Mouse (Mus musculus) neural tube, embryonic 13.5 days (tissue): ENCODE measurements at regions not wholly inside any gene's neighbourhood (a gene's known extent, or its start where the extent isn't known, plus 50 kb on each side); places are given as distances from the start of the nearest gene placed in this dataset.

Experiments
- ATAC-seq: fragments of 200-750 bp; cut with Nextera tagmentation; 2 replicates; pipeline ENCODE4 v1.8.0; 2017; ENCODE audit warnings: low read depth, mild to moderate bottlenecking, moderate TSS enrichment, moderate library complexity
- H3K27ac ChIP-seq: fragments of 300-500 bp; sonication (generic); replicated peaks from 2 replicates; pipeline ENCODE4 v1.5.1; 2015; ENCODE audit warnings: moderate library complexity, mild to moderate bottlenecking, inconsistent platforms
- H3K27me3 ChIP-seq: fragments of 300-500 bp; sonication (generic); 2 replicates; pipeline ENCODE4 v1.6.1; 2015; ENCODE audit warnings: mild to moderate bottlenecking, inconsistent platforms
- H3K36me3 ChIP-seq: fragments of 300-500 bp; sonication (generic); 2 replicates; pipeline ENCODE4 v1.6.1; 2015; ENCODE audit warnings: mild to moderate bottlenecking, inconsistent platforms
- H3K4me1 ChIP-seq: fragments of 300-500 bp; sonication (generic); replicated peaks from 2 replicates; pipeline ENCODE4 v1.6.1; 2015; ENCODE audit warnings: inconsistent platforms
- H3K4me2 ChIP-seq: fragments of 300-500 bp; sonication (generic); 2 replicates; pipeline ENCODE4 v1.6.1; 2015; ENCODE audit warnings: inconsistent platforms, mild to moderate bottlenecking, moderate library complexity
- H3K4me3 ChIP-seq: fragments of 300-500 bp; sonication (generic); 2 replicates; pipeline ENCODE4 v1.5.1; 2015; ENCODE audit warnings: mild to moderate bottlenecking, inconsistent platforms
- H3K9ac ChIP-seq: fragments of 300-500 bp; sonication (generic); 2 replicates; pipeline ENCODE4 v1.6.1; 2015; ENCODE audit warnings: moderate library complexity, mild to moderate bottlenecking, inconsistent platforms
- H3K9me3 ChIP-seq: fragments of 300-500 bp; sonication (generic); 2 replicates; pipeline ENCODE4 v1.6.1; 2016; ENCODE audit warnings: inconsistent platforms
- WGBS: fragments of 180-500 bp; shearing (Covaris S2); methylation state at CpG from one replicate; pipeline ENCODE4 v1.1.7; 2015; 5-methylcytosine and 5-hydroxymethylcytosine counted together

- no peak overlapping the region for H3K9ac ChIP-seq
- ATAC-seq = no peak
- H3K27ac ChIP-seq = no peak overlapping the region
- H3K4me3 ChIP-seq = no peak overlapping the region
- H3K27me3 ChIP-seq = no peaks in the 10 kb centered on the region
- H3K4me1 ChIP-seq = no peaks in the 10 kb centered on the region
- no peak overlapping the region for H3K4me2 ChIP-seq
- WGBS = 91% methylated on average over 1 of the region's 1 CpGs
- no peaks in the 10 kb centered on the region for H3K9me3 ChIP-seq
- H3K36me3 ChIP-seq = no peaks in the 10 kb centered on the region
These were observed 1098.7 kb downstream of the Pcdh18 start for GRCm38 (mm10) chr3:48658386-48658785.

GRCm38 (mm10) chr3:48655084-48655483, 1102.0 kb downstream of the Pcdh18 start:
- no peaks in the 10 kb centered on the region for H3K27me3 ChIP-seq
- H3K9me3 ChIP-seq = no peaks in the 10 kb centered on the region
- ATAC-seq = no peak
- H3K27ac ChIP-seq = no peak overlapping the region
- no peak overlapping the region for H3K4me3 ChIP-seq
- no peak overlapping the region for H3K9ac ChIP-seq
- H3K36me3 ChIP-seq = no peaks in the 10 kb centered on the region
- 83% methylated on average over 4 of the region's 4 CpGs for WGBS
- no peak overlapping the region for H3K4me2 ChIP-seq
- no peaks in the 10 kb centered on the region for H3K4me1 ChIP-seq

GRCm38 (mm10) chr3:48631889-48632483, 1125.1 kb downstream of the Pcdh18 start:
- H3K36me3 ChIP-seq = no peaks in the 10 kb centered on the region
- no peak overlapping the region for H3K9ac ChIP-seq
- no peak overlapping the region for H3K4me3 ChIP-seq
- ATAC-seq = no peak
- WGBS = 34% methylated on average over 3 of the region's 3 CpGs
- no peaks in the 10 kb centered on the region for H3K27me3 ChIP-seq
- H3K9me3 ChIP-seq = no peaks in the 10 kb centered on the region
- H3K27ac ChIP-seq = no peak overlapping the region
- H3K4me1 ChIP-seq = no peaks in the 10 kb centered on the region
- no peak overlapping the region for H3K4me2 ChIP-seq

- ATAC-seq = no peak
- H3K9ac ChIP-seq = no peak overlapping the region
- WGBS = 96% methylated on average over 21 of the region's 21 CpGs
These were observed 1148.2 kb downstream of the Pcdh18 start for GRCm38 (mm10) chr3:48608933-48609332.

GRCm38 (mm10) chr3:48604840-48605239, 1152.3 kb downstream of the Pcdh18 start:
- ATAC-seq = no peak

More at GRCm38 (mm10) chr3:48608933-48609332, 1148.2 kb downstream of the Pcdh18 start:
- Histone ChIP-seq H3K9me3 (no peaks in the 10 kb centered on the region), H3K36me3 (no peaks in the 10 kb centered on the region), H3K4me2 (no peak overlapping the region), H3K27me3 (no peaks in the 10 kb centered on the region), H3K27ac (no peak overlapping the region), H3K4me1 (no peaks in the 10 kb centered on the region; the same call in 1 of the 2 replicates), H3K4me3 (no peak overlapping the region)

GRCm38 (mm10) chr3:48587341-48587740, 1169.8 kb downstream of the Pcdh18 start:
- ATAC-seq = no peak
- no peak overlapping the region for H3K4me3 ChIP-seq
- 88% methylated on average over 2 of the region's 2 CpGs for WGBS

More at GRCm38 (mm10) chr3:48604840-48605239, 1152.3 kb downstream of the Pcdh18 start:
- Histone ChIP-seq H3K27ac (no peak overlapping the region), H3K27me3 (no peaks in the 10 kb centered on the region), H3K36me3 (no peaks in the 10 kb centered on the region), H3K4me1 (no peaks in the 10 kb centered on the region; the same call in 1 of the 2 replicates), H3K4me2 (no peak overlapping the region), H3K9me3 (no peaks in the 10 kb centered on the region), H3K4me3 (no peak overlapping the region), H3K9ac (no peak overlapping the region)
- 62% methylated on average over 3 of the region's 3 CpGs for WGBS

GRCm38 (mm10) chr3:48586145-48586544, 1171.0 kb downstream of the Pcdh18 start:
- Histone ChIP-seq H3K36me3 (no peaks in the 10 kb centered on the region), H3K4me3 (no peak overlapping the region), H3K27me3 (no peaks in the 10 kb centered on the region), H3K27ac (no peak overlapping the region), H3K9me3 (no peaks in the 10 kb centered on the region), H3K9ac (no peak overlapping the region), H3K4me1 (no peaks in the 10 kb centered on the region), H3K4me2 (no peak overlapping the region)
- WGBS = 26% methylated on average over 1 of the region's 1 CpGs
- no peak for ATAC-seq

More at GRCm38 (mm10) chr3:48587341-48587740, 1169.8 kb downstream of the Pcdh18 start:
- Histone ChIP-seq H3K27me3 (no peaks in the 10 kb centered on the region), H3K9me3 (no peaks in the 10 kb centered on the region), H3K36me3 (no peaks in the 10 kb centered on the region), H3K27ac (no peak overlapping the region), H3K4me1 (no peaks in the 10 kb centered on the region), H3K4me2 (no peak overlapping the region), H3K9ac (no peak overlapping the region)

- Histone ChIP-seq H3K9ac (no peak overlapping the region), H3K4me2 (no peak overlapping the region), H3K27me3 (no peaks in the 10 kb centered on the region), H3K4me3 (no peak overlapping the region), H3K9me3 (no peaks in the 10 kb centered on the region), H3K27ac (no peak overlapping the region), H3K4me1 (no peaks in the 10 kb centered on the region), H3K36me3 (no peaks in the 10 kb centered on the region)
- ATAC-seq = no peak
These were observed 1172.8 kb downstream of the Pcdh18 start for GRCm38 (mm10) chr3:48584340-48584739.

GRCm38 (mm10) chr3:48582521-48582920, 1174.6 kb downstream of the Pcdh18 start:
- H3K27me3 ChIP-seq = no peaks in the 10 kb centered on the region
- WGBS = 83% methylated on average over 1 of the region's 1 CpGs
- no peaks in the 10 kb centered on the region for H3K36me3 ChIP-seq
- no peak overlapping the region for H3K9ac ChIP-seq
- no peak for ATAC-seq
- H3K4me1 ChIP-seq = no peaks in the 10 kb centered on the region
- H3K4me3 ChIP-seq = no peak overlapping the region
- no peak overlapping the region for H3K4me2 ChIP-seq
- H3K9me3 ChIP-seq = no peaks in the 10 kb centered on the region
- no peak overlapping the region for H3K27ac ChIP-seq

GRCm38 (mm10) chr3:48579971-48580370, 1177.2 kb downstream of the Pcdh18 start:
- WGBS = 80% methylated on average over 2 of the region's 2 CpGs
- Histone ChIP-seq H3K9me3 (no peaks in the 10 kb centered on the region), H3K4me2 (no peak overlapping the region), H3K27me3 (no peaks in the 10 kb centered on the region), H3K27ac (no peak overlapping the region), H3K4me1 (no peaks in the 10 kb centered on the region), H3K36me3 (no peaks in the 10 kb centered on the region), H3K9ac (no peak overlapping the region), H3K4me3 (no peak overlapping the region)
- ATAC-seq = no peak

GRCm38 (mm10) chr3:48579229-48579628, 1177.9 kb downstream of the Pcdh18 start:
- H3K27ac ChIP-seq = no peak overlapping the region
- no peaks in the 10 kb centered on the region for H3K36me3 ChIP-seq
- H3K4me2 ChIP-seq = no peak overlapping the region
- H3K4me3 ChIP-seq = no peak overlapping the region
- H3K9me3 ChIP-seq = no peaks in the 10 kb centered on the region
- H3K27me3 ChIP-seq = no peaks in the 10 kb centered on the region
- ATAC-seq = no peak
- no peaks in the 10 kb centered on the region for H3K4me1 ChIP-seq
- 76% methylated on average over 1 of the region's 1 CpGs for WGBS
- H3K9ac ChIP-seq = no peak overlapping the region

GRCm38 (mm10) chr3:48546669-48547068, 1210.5 kb downstream of the Pcdh18 start:
- Histone ChIP-seq H3K4me1 (no peaks in the 10 kb centered on the region), H3K27me3 (no peaks in the 10 kb centered on the region), H3K9ac (no peak overlapping the region), H3K4me3 (no peak overlapping the region), H3K27ac (no peak overlapping the region), H3K36me3 (no peaks in the 10 kb centered on the region), H3K4me2 (no peak overlapping the region), H3K9me3 (no peaks in the 10 kb centered on the region)
- ATAC-seq = no peak
- 84% methylated on average over 1 of the region's 1 CpGs for WGBS

- H3K27ac ChIP-seq = no peak overlapping the region
- ATAC-seq = peak; percentile 53; the same call in 1 of the 2 replicates
- H3K9me3 ChIP-seq = no peaks in the 10 kb centered on the region
- no peaks in the 10 kb centered on the region for H3K36me3 ChIP-seq
- WGBS = 20% methylated on average over 3 of the region's 3 CpGs
- no peaks in the 10 kb centered on the region for H3K27me3 ChIP-seq
- H3K9ac ChIP-seq = no peak overlapping the region
- 0 out of 2 replicates have a peak, but pooled peaks cover 4% of the 10 kb centered on the region for H3K4me1 ChIP-seq
- H3K4me3 ChIP-seq = no peak overlapping the region
- H3K4me2 ChIP-seq = no peak overlapping the region
These were observed 1242.1 kb downstream of the Pcdh18 start for GRCm38 (mm10) chr3:48515009-48515408.
